Mouse (Mus musculus): Measurements from ENCODE around the gene Pdlim4. TPM values are rescaled to one million over a fixed set of nuclear protein-coding genes. Genes with fewer than 3 reads are reported as not detected.

Gene Pdlim4
- total RNA-seq, 1 experiment from 2014 or later = 0.41 TPM

GRCm38 (mm10) chr11:54093000-54093399 lies 24.2 kb upstream of the Pdlim4 start:
- ATAC-seq (replicated peaks; ENCODE audit: low read depth, poor library complexity, severe bottlenecking) = 0 out of 2 replicates have a peak, but pooled peaks have one; percentile 21

- ATAC-seq (replicated peaks; ENCODE audit: low read depth, poor library complexity, severe bottlenecking) = 0 out of 2 replicates have a peak, but pooled peaks have one; percentile 8
These were observed 23.4 kb upstream of the Pdlim4 start for GRCm38 (mm10) chr11:54092188-54092587.

- peak; percentile 73 for ATAC-seq (replicated peaks; ENCODE audit: low read depth, poor library complexity, severe bottlenecking)
These were observed 22.9 kb upstream of the Pdlim4 start for GRCm38 (mm10) chr11:54091726-54092125.

- no peak for ATAC-seq (replicated peaks; ENCODE audit: low read depth, poor library complexity, severe bottlenecking)
These were observed 21.5 kb upstream of the Pdlim4 start for GRCm38 (mm10) chr11:54090091-54090879.

GRCm38 (mm10) chr11:54088947-54089317 lies 20.1 kb upstream of the Pdlim4 start:
- peak; percentile 60 for ATAC-seq (replicated peaks; ENCODE audit: low read depth, poor library complexity, severe bottlenecking)

- ATAC-seq (replicated peaks; ENCODE audit: low read depth, poor library complexity, severe bottlenecking) = peak; percentile 55
These were observed 19.6 kb upstream of the Pdlim4 start for GRCm38 (mm10) chr11:54088253-54088946.

- no peak for ATAC-seq (replicated peaks; ENCODE audit: low read depth, poor library complexity, severe bottlenecking)
These were observed 17.0 kb upstream of the Pdlim4 start for GRCm38 (mm10) chr11:54085816-54086215.

GRCm38 (mm10) chr11:54084976-54085375 lies 16.2 kb upstream of the Pdlim4 start:
- ATAC-seq (replicated peaks; ENCODE audit: low read depth, poor library complexity, severe bottlenecking) = no peak

GRCm38 (mm10) chr11:54082725-54083124 lies 13.9 kb upstream of the Pdlim4 start:
- ATAC-seq (replicated peaks; ENCODE audit: low read depth, poor library complexity, severe bottlenecking) = no peak

- no peak for ATAC-seq (replicated peaks; ENCODE audit: low read depth, poor library complexity, severe bottlenecking)
These were observed 11.6 kb upstream of the Pdlim4 start for GRCm38 (mm10) chr11:54080435-54080834.

- ATAC-seq (replicated peaks; ENCODE audit: low read depth, poor library complexity, severe bottlenecking) = no peak
These were observed 7.3 kb upstream of the Pdlim4 start for GRCm38 (mm10) chr11:54076101-54076500.

GRCm38 (mm10) chr11:54075353-54075752 lies 6.5 kb upstream of the Pdlim4 start:
- no peak for ATAC-seq (replicated peaks; ENCODE audit: low read depth, poor library complexity, severe bottlenecking)

GRCm38 (mm10) chr11:54073291-54073690 lies 4.5 kb upstream of the Pdlim4 start:
- no peak for ATAC-seq (replicated peaks; ENCODE audit: low read depth, poor library complexity, severe bottlenecking)

GRCm38 (mm10) chr11:54071726-54072445 lies 3.1 kb upstream of the Pdlim4 start:
- no peak for ATAC-seq (replicated peaks; ENCODE audit: low read depth, poor library complexity, severe bottlenecking)

- peak; percentile 42; the same call in 1 of the 2 replicates for ATAC-seq (replicated peaks; ENCODE audit: low read depth, poor library complexity, severe bottlenecking)
These were observed 756 bp downstream of the Pdlim4 start for GRCm38 (mm10) chr11:54067996-54068519.

GRCm38 (mm10) chr11:54067318-54067995 lies 1.4 kb downstream of the Pdlim4 start:
- ATAC-seq (replicated peaks; ENCODE audit: low read depth, poor library complexity, severe bottlenecking) = no peak

GRCm38 (mm10) chr11:54066400-54066799 lies 2.4 kb downstream of the Pdlim4 start:
- no peak for ATAC-seq (replicated peaks; ENCODE audit: low read depth, poor library complexity, severe bottlenecking)

- ATAC-seq (replicated peaks; ENCODE audit: low read depth, poor library complexity, severe bottlenecking) = no peak
These were observed 3.0 kb downstream of the Pdlim4 start for GRCm38 (mm10) chr11:54065915-54066178.

- ATAC-seq (replicated peaks; ENCODE audit: low read depth, poor library complexity, severe bottlenecking) = no peak
These were observed 3.5 kb downstream of the Pdlim4 start for GRCm38 (mm10) chr11:54065106-54065914.

Data from common myeloid progenitor, adult 5-6 weeks (primary cell).